Mouse (Mus musculus) hindbrain, embryonic 16.5 days (tissue): Measurements from ENCODE around the gene Krt72. TPM values are rescaled to one million over a fixed set of nuclear protein-coding genes. Genes with fewer than 3 reads are reported as not detected.

Experiments
- ATAC-seq: fragments of 200-750 bp; cut with Nextera tagmentation; 2 replicates; pipeline ENCODE4 v1.8.0; 2017; ENCODE audit warnings: moderate TSS enrichment, moderate library complexity
- H3K27ac ChIP-seq: fragments of 300-500 bp; sonication (generic); 2 replicates; pipeline ENCODE4 v1.5.1; 2014; ENCODE audit warnings: low read depth, mild to moderate bottlenecking, control low read depth, low read length, moderate library complexity
- H3K27me3 ChIP-seq: fragments of 300-500 bp; sonication (generic); replicated peaks from 2 replicates; pipeline ENCODE4 v1.6.1; 2014; ENCODE audit warnings: low read length; ENCODE audit not compliant: control insufficient read depth, insufficient read depth
- H3K36me3 ChIP-seq: fragments of 300-500 bp; sonication (generic); 2 replicates; pipeline ENCODE4 v1.6.1; 2014; ENCODE audit warnings: mild to moderate bottlenecking, low read length, moderate library complexity, mixed read lengths; ENCODE audit not compliant: control insufficient read depth, insufficient read depth
- H3K4me1 ChIP-seq: fragments of 300-500 bp; sonication (generic); 2 replicates; pipeline ENCODE4 v1.6.1; 2014; ENCODE audit warnings: low read depth, low read length; ENCODE audit not compliant: control insufficient read depth, insufficient read depth
- H3K4me2 ChIP-seq: fragments of 300-500 bp; sonication (generic); 2 replicates; pipeline ENCODE4 v1.6.1; 2014; ENCODE audit warnings: mild to moderate bottlenecking, low read length, control low read depth, moderate library complexity
- H3K4me3 ChIP-seq: fragments of 300-500 bp; sonication (generic); 2 replicates; pipeline ENCODE4 v1.5.1; 2014; ENCODE audit warnings: mild to moderate bottlenecking, low read length, control low read depth, moderate library complexity
- H3K9ac ChIP-seq: fragments of 300-500 bp; sonication (generic); 2 replicates; pipeline ENCODE4 v1.6.1; 2014; ENCODE audit warnings: low read depth, mild to moderate bottlenecking, control low read depth, low read length, moderate library complexity
- H3K9me3 ChIP-seq: fragments of 300-500 bp; sonication (generic); 2 replicates; pipeline ENCODE4 v1.6.1; 2014; ENCODE audit warnings: mild to moderate bottlenecking, low read length, moderate library complexity; ENCODE audit not compliant: control insufficient read depth
- WGBS: fragments of 180-500 bp; shearing (Covaris S2); extraction: QIAGEN DNeasy Blood & Tissue Kit; methylation state at CpG from one replicate; pipeline ENCODE4 v1.1.7; 2014; 5-methylcytosine and 5-hydroxymethylcytosine counted together
- polyA plus RNA-seq: library from polyadenylated mRNA; unstranded; fragments of >200 nt; fragmentation: Nextera tagmentation; extraction: Ambion mirVana; gene quantifications from 2 replicates; pipeline ENCODE4 v1.2.1, GENCODE M21; 2015

Gene Krt72
- 0.24 and 0.38 TPM in 2 replicates for polyA plus RNA-seq

DNA sequence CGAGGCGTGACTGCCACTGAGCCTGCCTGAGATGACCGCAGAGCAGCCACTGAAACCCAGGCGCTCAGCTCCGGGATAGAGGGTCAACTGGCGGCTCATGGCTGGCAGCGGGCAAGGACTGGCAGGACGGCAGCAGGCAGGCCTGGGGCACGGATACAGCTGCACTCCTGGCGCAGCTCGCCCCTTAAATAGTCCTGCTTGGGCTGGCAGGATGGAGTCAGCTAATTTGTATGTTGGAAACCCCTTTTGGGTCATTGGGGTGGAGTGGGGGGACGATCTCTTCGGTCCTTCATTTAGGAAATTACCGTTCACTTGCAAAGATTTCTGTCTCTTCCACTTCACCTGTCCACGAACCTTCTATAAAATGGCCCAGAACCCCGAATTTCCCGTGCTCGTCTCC is at the start of gene Krt72:
Gene Krt72 (minus strand): TSS at position 101 of the 400 bp plus-strand sequence.
- no peak within 1 kb of the TSS for H3K4me3 ChIP-seq
- H3K4me2 ChIP-seq = no peak within 1 kb of the TSS
- H3K36me3 ChIP-seq = no peaks in the 10 kb centered on the region
- no peak for ATAC-seq
- no peaks in the 10 kb centered on the region for H3K27me3 ChIP-seq
- H3K9ac ChIP-seq = no peak within 1 kb of the TSS
- H3K4me1 ChIP-seq = peaks cover 3% of the 10 kb centered on the region; the same call in 1 of the 2 replicates
- no peak within 1 kb of the TSS for H3K27ac ChIP-seq
- H3K9me3 ChIP-seq = no peaks in the 10 kb centered on the region
- 87% methylated on average over 18 of the region's 18 CpGs for WGBS

DNA sequence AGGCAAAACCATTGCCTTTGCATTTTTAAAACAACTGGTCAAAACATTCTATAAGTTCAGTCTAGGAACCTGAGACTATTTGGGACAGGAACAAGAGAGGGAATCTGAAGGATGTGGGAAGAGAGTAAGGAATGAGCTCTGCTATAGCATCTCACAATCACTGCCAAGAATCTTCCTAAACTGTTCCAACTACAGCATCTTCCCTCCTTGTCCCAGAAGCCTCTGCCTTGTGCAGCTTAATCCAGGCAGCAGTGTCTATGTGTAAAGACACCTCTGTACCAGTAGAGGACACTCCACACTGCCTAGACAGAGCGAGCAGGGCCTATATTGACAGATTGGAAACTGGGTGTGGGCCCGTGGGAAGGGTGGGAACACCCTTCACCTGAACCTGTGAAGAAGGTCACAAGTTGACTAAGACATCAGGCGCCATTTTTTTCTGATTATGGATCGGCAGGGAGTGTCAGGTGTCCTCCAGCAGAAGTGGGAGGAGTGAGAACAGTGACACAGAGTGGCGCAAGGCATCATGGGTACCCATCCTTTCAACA is 48.6 kb upstream of the Krt72 start:
- H3K27me3 ChIP-seq = no peaks in the 10 kb centered on the region
- no peak overlapping the region for H3K4me2 ChIP-seq
- H3K4me1 ChIP-seq = no peaks in the 10 kb centered on the region
- WGBS = 58% methylated on average over 5 of the region's 5 CpGs
- no peak for ATAC-seq
- no peak overlapping the region for H3K9ac ChIP-seq
- no peak overlapping the region for H3K27ac ChIP-seq
- no peaks in the 10 kb centered on the region for H3K9me3 ChIP-seq
- H3K4me3 ChIP-seq = no peak overlapping the region
- H3K36me3 ChIP-seq = no peaks in the 10 kb centered on the region

DNA sequence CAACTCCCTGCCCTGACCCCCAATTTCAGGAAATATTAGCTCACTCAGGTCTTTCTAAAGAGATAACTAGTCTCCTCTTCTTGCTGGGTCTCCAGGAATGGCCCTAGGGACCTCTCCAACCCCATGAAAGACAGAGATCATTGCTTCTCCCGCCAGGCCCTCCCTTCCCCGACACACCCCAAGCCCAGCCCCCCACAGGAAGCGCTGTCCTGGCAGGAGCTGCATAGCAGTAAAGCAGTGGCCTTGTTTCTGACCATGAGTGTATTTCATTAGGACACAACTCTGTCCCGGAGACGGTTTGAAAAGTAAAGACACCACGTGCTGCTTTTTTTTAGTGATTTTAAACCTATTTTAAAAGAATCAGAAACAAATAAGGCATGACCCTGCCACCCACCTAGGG is 46.9 kb upstream of the Krt72 start:
- no peak overlapping the region for H3K4me2 ChIP-seq
- 57% methylated on average over 6 of the region's 6 CpGs for WGBS
- no peak overlapping the region for H3K4me3 ChIP-seq
- no peaks in the 10 kb centered on the region for H3K9me3 ChIP-seq
- no peaks in the 10 kb centered on the region for H3K4me1 ChIP-seq
- no peaks in the 10 kb centered on the region for H3K27me3 ChIP-seq
- no peak overlapping the region for H3K27ac ChIP-seq
- H3K36me3 ChIP-seq = no peaks in the 10 kb centered on the region
- H3K9ac ChIP-seq = no peak overlapping the region
- ATAC-seq = no peak

DNA sequence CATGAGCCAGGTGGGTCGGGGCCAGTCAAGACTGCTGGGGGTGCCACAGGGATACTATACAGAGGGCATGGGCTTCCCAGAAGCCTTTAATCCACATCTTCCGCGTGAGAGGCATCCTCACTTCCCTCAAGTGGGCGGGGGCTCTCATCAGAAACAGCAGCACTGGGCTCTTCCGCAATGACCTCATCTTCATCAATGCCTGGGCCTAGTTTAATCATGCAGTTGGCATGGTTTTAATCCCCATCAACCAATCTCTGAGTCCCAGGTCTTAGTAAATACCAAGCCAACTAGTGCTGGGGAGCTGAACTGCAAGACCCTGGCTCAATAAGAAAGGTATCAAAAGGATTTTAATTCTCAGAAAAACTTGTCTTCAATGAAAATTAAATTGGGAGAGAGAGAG is 43.2 kb upstream of the Krt72 start:
- no peak for ATAC-seq
- Histone ChIP-seq H3K4me1 (no peaks in the 10 kb centered on the region), H3K4me3 (no peak overlapping the region), H3K27me3 (no peaks in the 10 kb centered on the region), H3K36me3 (no peaks in the 10 kb centered on the region), H3K4me2 (no peak overlapping the region), H3K27ac (no peak overlapping the region), H3K9me3 (no peaks in the 10 kb centered on the region), H3K9ac (no peak overlapping the region)
- 60% methylated on average over 5 of the region's 5 CpGs for WGBS

DNA sequence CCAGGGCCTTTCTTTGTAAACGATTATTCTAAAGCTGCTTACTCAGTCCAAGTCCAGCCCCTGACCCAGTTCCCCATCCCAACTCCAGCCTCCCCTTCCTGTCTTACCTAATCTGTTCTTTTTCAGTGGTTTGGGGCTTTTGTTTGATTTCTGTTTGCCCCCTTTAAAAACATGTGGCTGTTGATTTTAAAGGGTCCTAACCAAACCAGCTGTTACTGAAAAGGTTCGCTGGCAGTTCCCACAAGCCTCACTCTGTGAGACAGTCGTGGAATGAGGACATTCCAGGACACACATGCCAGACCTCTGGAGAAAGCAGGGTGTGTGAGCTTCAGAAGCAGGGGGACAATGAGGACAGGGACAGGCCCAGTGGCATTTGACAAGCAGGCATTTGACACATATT is 35.5 kb upstream of the Krt72 start:
- no peaks in the 10 kb centered on the region for H3K4me1 ChIP-seq
- ATAC-seq = no peak
- H3K9me3 ChIP-seq = no peaks in the 10 kb centered on the region
- H3K9ac ChIP-seq = no peak overlapping the region
- no peaks in the 10 kb centered on the region for H3K27me3 ChIP-seq
- no peak overlapping the region for H3K4me2 ChIP-seq
- no peak overlapping the region for H3K4me3 ChIP-seq
- no peak overlapping the region for H3K27ac ChIP-seq
- no peaks in the 10 kb centered on the region for H3K36me3 ChIP-seq
- WGBS = 45% methylated on average over 3 of the region's 3 CpGs

DNA sequence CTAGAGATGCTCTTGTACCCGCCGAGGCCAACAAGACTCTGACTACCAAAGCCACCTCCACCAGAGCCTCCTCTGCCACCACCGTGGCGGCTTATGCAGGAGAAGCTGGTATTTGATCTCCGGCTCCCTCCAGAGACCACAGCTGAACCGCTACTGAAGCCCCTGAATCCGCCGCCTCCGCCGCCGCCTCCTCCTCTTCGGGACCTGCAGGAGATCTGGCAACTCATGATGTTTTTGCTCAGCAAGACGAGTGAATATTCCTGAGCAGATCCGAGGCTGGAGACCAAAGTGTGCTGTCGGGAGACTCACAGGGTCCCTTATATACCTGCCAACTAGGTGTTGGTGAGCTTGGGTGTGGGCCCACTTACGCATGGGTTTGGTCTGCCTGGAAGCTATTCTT is 31.6 kb upstream of the Krt72 start, which contains the start of gene Krt2:
Gene Krt2 (minus strand): TSS at position 295 of the 400 bp plus-strand sequence.
- WGBS = 81% methylated on average over 16 of the region's 16 CpGs
- Histone ChIP-seq H3K4me1 (no peaks in the 10 kb centered on the region), H3K36me3 (no peaks in the 10 kb centered on the region), H3K9me3 (no peaks in the 10 kb centered on the region), H3K27ac (no peak within 1 kb of the TSS), H3K4me2 (no peak within 1 kb of the TSS), H3K4me3 (no peak within 1 kb of the TSS), H3K27me3 (no peaks in the 10 kb centered on the region), H3K9ac (no peak within 1 kb of the TSS)
- ATAC-seq = no peak

DNA sequence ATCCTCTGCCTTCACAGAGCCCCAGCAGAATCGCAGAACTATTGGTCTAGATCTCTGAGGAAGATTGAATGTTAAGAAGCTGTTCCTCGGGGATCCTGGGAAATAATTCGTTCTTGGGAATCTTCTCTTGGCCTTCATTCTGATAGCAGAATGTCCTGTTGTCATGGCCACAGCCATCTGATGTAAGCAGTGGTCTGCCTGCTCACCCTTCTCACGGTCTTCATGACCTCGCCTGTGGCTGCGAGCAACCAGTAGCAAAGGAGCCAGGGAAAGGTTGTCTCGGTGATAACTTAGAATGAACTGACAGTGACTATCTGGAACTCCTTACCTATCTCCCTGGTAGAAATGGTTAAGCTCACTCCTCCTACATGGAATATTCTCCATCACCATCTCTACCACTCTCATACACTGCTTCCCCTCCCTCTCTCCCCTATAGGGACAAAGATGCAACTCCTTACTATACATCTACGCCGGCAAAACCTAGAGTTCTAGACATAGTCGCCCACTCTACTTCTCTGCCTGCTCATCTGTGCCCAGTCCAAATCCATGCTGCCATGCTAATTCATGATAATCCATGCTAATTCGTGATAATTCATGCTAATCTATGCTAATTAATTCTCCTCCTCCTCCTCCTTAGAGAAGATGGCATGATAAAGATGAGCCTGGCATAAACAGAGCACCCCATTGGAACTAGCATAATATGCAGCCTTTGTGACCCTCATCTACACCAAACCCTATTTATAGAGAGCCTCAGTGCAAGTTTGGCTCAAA is 17.0 kb upstream of the Krt72 start:
- Histone ChIP-seq H3K4me1 (peaks cover 8% of the 10 kb centered on the region), H3K36me3 (no peaks in the 10 kb centered on the region), H3K9me3 (no peaks in the 10 kb centered on the region), H3K4me2 (no peak overlapping the region), H3K9ac (no peak overlapping the region), H3K27ac (no peak overlapping the region), H3K4me3 (no peak overlapping the region), H3K27me3 (no peaks in the 10 kb centered on the region)
- no peak for ATAC-seq
- 53% methylated on average over 11 of the region's 11 CpGs for WGBS

DNA sequence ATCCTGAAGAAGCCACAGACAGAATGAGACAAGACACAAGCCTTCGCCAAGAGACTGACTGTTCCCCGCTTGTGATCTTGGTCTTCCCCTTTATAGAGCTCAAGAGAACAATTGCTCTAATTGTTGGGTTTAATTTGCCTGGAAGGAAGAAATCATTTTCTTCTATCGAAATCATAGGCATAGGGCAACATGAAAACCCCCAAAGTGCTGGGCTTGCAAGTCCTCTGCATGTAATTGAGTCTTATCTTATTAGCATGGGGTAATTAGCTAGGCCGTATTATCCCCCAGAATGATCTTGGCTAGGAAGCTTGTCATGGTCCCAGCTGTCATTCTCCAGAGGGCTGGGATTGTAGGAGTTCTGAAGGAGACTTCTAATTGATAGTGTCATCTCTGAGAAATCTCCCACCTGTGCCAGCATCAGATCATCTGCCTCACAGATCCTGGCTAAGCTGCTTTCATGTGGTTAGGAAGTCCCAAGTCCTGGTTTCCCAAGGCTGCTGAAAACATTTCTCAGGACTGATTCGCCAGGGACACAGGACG is 16.1 kb upstream of the Krt72 start, which contains the start of gene Krt73:
Gene Krt73 (minus strand): TSS at position 51 of the 540 bp plus-strand sequence.
- H3K4me1 ChIP-seq = peaks cover 8% of the 10 kb centered on the region
- no peaks in the 10 kb centered on the region for H3K36me3 ChIP-seq
- no peaks in the 10 kb centered on the region for H3K9me3 ChIP-seq
- H3K9ac ChIP-seq = no peak within 1 kb of the TSS
- no peak within 1 kb of the TSS for H3K4me2 ChIP-seq
- 58% methylated on average over 6 of the region's 6 CpGs for WGBS
- peak; percentile 54; the same call in 1 of the 2 replicates for ATAC-seq
- H3K27ac ChIP-seq = no peak within 1 kb of the TSS; the same call in 1 of the 2 replicates
- H3K4me3 ChIP-seq = no peak within 1 kb of the TSS
- H3K27me3 ChIP-seq = no peaks in the 10 kb centered on the region

DNA sequence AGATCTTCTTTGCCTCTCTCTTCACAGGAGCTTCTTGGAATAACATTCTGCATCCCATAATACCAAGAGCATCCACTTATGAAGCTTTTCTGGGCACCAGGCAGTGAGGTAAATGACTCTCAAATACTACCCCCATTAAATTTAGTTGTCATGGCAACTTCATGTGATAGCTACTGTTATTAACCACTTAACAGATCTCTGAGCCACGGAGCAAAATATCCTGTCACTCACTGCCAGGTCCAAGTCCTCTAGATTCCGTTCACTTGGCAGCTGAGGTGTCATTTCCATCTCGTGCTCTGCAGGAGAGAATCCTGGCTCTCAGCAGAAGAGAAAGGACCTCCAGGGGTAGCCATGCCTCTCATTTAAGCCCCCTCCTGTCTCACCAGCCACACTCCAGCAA is 4.6 kb upstream of the Krt72 start:
- H3K27me3 ChIP-seq = no peaks in the 10 kb centered on the region
- WGBS = 19% methylated on average over 3 of the region's 3 CpGs
- peaks cover 3% of the 10 kb centered on the region; the same call in 1 of the 2 replicates for H3K4me1 ChIP-seq
- no peak overlapping the region for H3K4me3 ChIP-seq
- H3K9me3 ChIP-seq = no peaks in the 10 kb centered on the region
- no peak overlapping the region for H3K4me2 ChIP-seq
- no peak overlapping the region for H3K27ac ChIP-seq
- H3K36me3 ChIP-seq = no peaks in the 10 kb centered on the region
- 0 out of 2 replicates have a peak, but pooled peaks have one; percentile 37 for ATAC-seq
- no peak overlapping the region for H3K9ac ChIP-seq
